Mouse (Mus musculus): ENCODE results near the gene Odf3b.

The Odf3b gene

GRCm38 (mm10) chr15:89378831-89379401, at the start of gene Odf3b:
Gene Odf3b (minus strand): TSS chr15:89379282.
- no peak for DNase-seq

- DNase-seq: no peak
Measured at GRCm38 (mm10) chr15:89428136-89428790, 49.2 kb upstream of the Odf3b start.

GRCm38 (mm10) chr15:89426716-89427115, 47.6 kb upstream of the Odf3b start:
- no peak for DNase-seq

GRCm38 (mm10) chr15:89425711-89426121, 46.6 kb upstream of the Odf3b start, which contains the start of gene Cpt1b:
Gene Cpt1b (minus strand): TSS chr15:89425863.
- no peak for DNase-seq

- DNase-seq: no peak
Measured at GRCm38 (mm10) chr15:89424621-89425020, 45.5 kb upstream of the Odf3b start.

GRCm38 (mm10) chr15:89421938-89422337, 42.9 kb upstream of the Odf3b start:
- DNase-seq: no peak

GRCm38 (mm10) chr15:89415282-89415681, 36.2 kb upstream of the Odf3b start:
- no peak for DNase-seq

GRCm38 (mm10) chr15:89410118-89410517, 31.0 kb upstream of the Odf3b start, which contains the start of gene Syce3:
Gene Syce3 (minus strand): TSS chr15:89410503.
- no peak for DNase-seq

GRCm38 (mm10) chr15:89406691-89407090, 27.6 kb upstream of the Odf3b start:
- no peak for DNase-seq

- DNase-seq: no peak
Measured at GRCm38 (mm10) chr15:89404831-89405623, 25.9 kb upstream of the Odf3b start.

GRCm38 (mm10) chr15:89402471-89402870, 23.4 kb upstream of the Odf3b start:
- DNase-seq: no peak

GRCm38 (mm10) chr15:89399716-89400115, 20.6 kb upstream of the Odf3b start:
- no peak for DNase-seq

- DNase-seq: no peak
Measured at GRCm38 (mm10) chr15:89398146-89398545, 19.1 kb upstream of the Odf3b start.

GRCm38 (mm10) chr15:89396883-89397282, 17.8 kb upstream of the Odf3b start:
- DNase-seq: no peak

GRCm38 (mm10) chr15:89390081-89390480, 11.0 kb upstream of the Odf3b start:
- no peak for DNase-seq

GRCm38 (mm10) chr15:89387127-89387526, 8.0 kb upstream of the Odf3b start:
- no peak for DNase-seq

- no peak for DNase-seq
Measured at GRCm38 (mm10) chr15:89384617-89385016, 5.5 kb upstream of the Odf3b start, which contains the start of gene Klhdc7b. Gene Klhdc7b (plus strand): TSS chr15:89384917.

GRCm38 (mm10) chr15:89379429-89379828, 347 bp upstream of the Odf3b start:
- no peak for DNase-seq

- no peak for DNase-seq
Measured at GRCm38 (mm10) chr15:89377938-89378828, 899 bp downstream of the Odf3b start.

- DNase-seq: no peak
Measured at GRCm38 (mm10) chr15:89377362-89377761, 1.7 kb downstream of the Odf3b start.

- DNase-seq: no peak
Measured at GRCm38 (mm10) chr15:89376957-89377356, 2.1 kb downstream of the Odf3b start, which contains the start of gene Tymp. Gene Tymp (minus strand): TSS chr15:89377039.

- DNase-seq: no peak
Measured at GRCm38 (mm10) chr15:89376040-89376439, 3.0 kb downstream of the Odf3b start.

Data from right cerebral cortex, postnatal 25 days (tissue).